Mouse (Mus musculus) heart, adult 2 months (tissue): ENCODE data around the gene Znhit3. TPM values are rescaled to one million over a fixed set of nuclear protein-coding genes. Genes with fewer than 3 reads are reported as not detected.

Experiments used
- DNase-seq, 2 experiments: peaks; one replicate each; pipeline ENCODE4 v3.0.0; 2021
- H3K27ac ChIP-seq: fragments of 200-600 bp; 2 replicates; pipeline ENCODE4 v1.8.1; 2022
- H3K27me3 ChIP-seq: fragments of 200-500 bp; 2 replicates; pipeline ENCODE4 v1.6.1; 2012; ENCODE audit warnings: mild to moderate bottlenecking, low read length, inconsistent platforms, mixed read lengths; ENCODE audit not compliant: control insufficient read depth, insufficient read depth
- H3K36me3 ChIP-seq: fragments of 200-500 bp; 2 replicates; pipeline ENCODE4 v1.6.1; 2012; ENCODE audit warnings: low read length, inconsistent platforms; ENCODE audit not compliant: control insufficient read depth, insufficient read depth
- H3K4me1 ChIP-seq: fragments of 200-500 bp; 2 replicates; pipeline ENCODE4 v1.6.1; 2011; ENCODE audit warnings: low read length; ENCODE audit not compliant: control insufficient read depth, insufficient read depth
- H3K4me3 ChIP-seq: fragments of 200-600 bp; 2 replicates; pipeline ENCODE4 v1.8.1; 2022
- H3K79me2 ChIP-seq: fragments of 200-500 bp; replicated peaks from 2 replicates; pipeline ENCODE4 v1.6.1; 2012; ENCODE audit warnings: mild to moderate bottlenecking, inconsistent platforms, low read length, moderate library complexity, mixed read lengths; ENCODE audit not compliant: control insufficient read depth, insufficient read depth
- H3K9ac ChIP-seq: fragments of 200-500 bp; 2 replicates; pipeline ENCODE4 v1.6.1; 2012; ENCODE audit warnings: low read depth, mild to moderate bottlenecking, control low read depth, inconsistent platforms, low read length, mixed read lengths
- CTCF ChIP-seq: fragments of 200-600 bp; IDR thresholded peaks from 2 replicates; pipeline ENCODE4 v1.8.1; 2022; ENCODE audit warnings: antibody characterized with exemption, mild to moderate bottlenecking, moderate library complexity
- EP300 ChIP-seq: fragments of 200-500 bp; IDR thresholded peaks from 2 replicates; pipeline ENCODE4 v1.6.1; 2011; ENCODE audit warnings: low read depth, low read length, control low read depth; ENCODE audit not compliant: insufficient read depth
- POLR2A ChIP-seq: fragments of 200-500 bp; IDR thresholded peaks from 2 replicates; pipeline ENCODE4 v1.6.1; 2011; ENCODE audit warnings: mild to moderate bottlenecking, low read depth, low read length, control low read depth; ENCODE audit not compliant: insufficient read depth
- WGBS: fragments of 180-500 bp; shearing (Covaris S2); methylation state at CpG from one replicate; pipeline ENCODE4 v1.1.7; 2018; 5-methylcytosine and 5-hydroxymethylcytosine counted together
- intact Hi-C: fragments of 180-260 bp; cut with DNase I; formaldehyde crosslinking; loops from one replicate; pipeline ENCODE4 v1.15.1; 2025
- polyA plus RNA-seq: library from polyadenylated mRNA; depleted of rRNA; stranded (reverse); fragments of >200 nt; gene quantifications from 2 replicates; pipeline ENCODE4 v1.2.3, GENCODE M21; 2012
- total RNA-seq, 2 experiments: library from RNA; stranded (reverse); gene quantifications; 2 replicates each; pipeline ENCODE4 v1.2.3; 2021

The Znhit3 gene
- total and polyA plus RNA-seq, 3 experiments, result 8.7 to 11.6 (median 8.8) TPM

DNA sequence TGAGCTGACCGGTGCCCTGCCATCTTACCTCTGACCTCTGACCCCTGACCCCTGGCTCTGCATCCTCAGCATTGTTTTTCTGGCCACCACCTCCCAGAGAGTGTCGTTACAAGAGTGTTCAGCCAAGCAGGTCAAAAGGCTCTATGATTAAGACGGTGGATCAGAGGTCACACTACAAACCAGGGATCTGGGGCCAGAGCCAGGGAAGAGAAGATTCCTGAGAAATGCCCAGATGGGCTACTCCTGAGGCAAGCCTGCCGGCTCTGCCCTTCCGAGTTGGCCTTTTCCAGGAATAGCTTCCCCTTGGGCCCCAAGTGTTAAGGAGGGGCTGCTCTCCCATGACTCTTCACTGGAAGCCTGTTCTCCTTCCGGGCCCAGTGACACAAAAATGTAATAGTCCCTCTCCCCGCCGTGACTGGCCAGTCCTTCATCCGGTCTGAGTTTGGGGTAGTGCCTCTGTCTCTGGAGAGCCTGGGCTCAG is 43.6 kb upstream of the Znhit3 start:
- Histone ChIP-seq H3K9ac (no peak overlapping the region), H3K27me3 (no peaks in the 10 kb centered on the region), H3K4me3 (peak overlapping the region; percentile 21), H3K79me2 (no peaks in the 10 kb centered on the region), H3K4me1 (peaks cover 6% of the 10 kb centered on the region), H3K36me3 (no peaks in the 10 kb centered on the region), H3K27ac (peak overlapping the region; percentile 75)
- intact Hi-C loops, result loop anchor here (1.0 to 2.0 kb wide), 2 partner anchors 10 to 15 kb away; no protein-coding TSS in a partner anchor
- WGBS, result 4% methylated on average over 9 of the region's 9 CpGs
- TF ChIP-seq EP300, result peak; percentile 54
- TF ChIP-seq POLR2A, result peak; percentile 45; the same call in 1 of the 2 replicates
- no peak for TF ChIP-seq CTCF
- DNase-seq, result peak; percentile 65 to 73

DNA sequence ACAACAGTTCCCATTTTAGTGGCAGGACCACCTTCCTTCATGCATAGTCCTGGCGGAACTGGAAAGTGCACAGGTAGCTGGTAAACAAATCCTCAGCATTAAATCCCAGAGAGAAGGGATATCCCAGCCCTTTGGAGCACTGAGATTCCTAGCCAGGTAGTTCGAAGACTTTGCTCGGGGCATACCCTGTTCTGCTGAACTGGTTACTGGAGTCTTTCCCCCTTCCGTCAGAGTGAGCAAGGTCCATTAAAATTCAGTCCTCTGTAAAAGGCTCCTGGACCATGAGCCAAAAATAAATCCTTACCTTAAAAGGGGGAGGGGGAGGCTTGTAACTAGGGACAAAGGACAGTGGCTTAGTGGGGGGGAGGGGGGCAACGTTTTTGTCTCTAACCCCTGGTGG is 43.0 kb upstream of the Znhit3 start:
- no peaks in the 10 kb centered on the region for H3K27me3 ChIP-seq
- 27% methylated on average over 5 of the region's 5 CpGs for WGBS
- H3K27ac ChIP-seq, result peak overlapping the region; percentile 75
- H3K9ac ChIP-seq, result peak overlapping the region; percentile 43
- no peaks in the 10 kb centered on the region for H3K36me3 ChIP-seq
- peak overlapping the region; percentile 21 for H3K4me3 ChIP-seq
- H3K4me1 ChIP-seq, result peaks cover 6% of the 10 kb centered on the region
- H3K79me2 ChIP-seq, result no peaks in the 10 kb centered on the region
- DNase-seq, result no peak
- intact Hi-C loops, result no loop called here
- TF ChIP-seq POLR2A, result no peak
- no peak for TF ChIP-seq EP300
- TF ChIP-seq CTCF, result no peak

GRCm38 (mm10) chr11:84958271-84958630 is 42.1 kb upstream of the Znhit3 start:
- H3K27ac ChIP-seq, result peak overlapping the region; percentile 75
- peaks cover 6% of the 10 kb centered on the region for H3K4me1 ChIP-seq
- WGBS, result 5% methylated on average over 11 of the region's 11 CpGs
- TF ChIP-seq POLR2A (no peak), EP300 (no peak), CTCF (no peak)
- no peaks in the 10 kb centered on the region for H3K36me3 ChIP-seq
- intact Hi-C loops, result no loop called here
- no peaks in the 10 kb centered on the region for H3K27me3 ChIP-seq
- H3K4me3 ChIP-seq, result peak overlapping the region; percentile 51
- peak in 1 of 2 experiments; percentile 33 for DNase-seq
- H3K79me2 ChIP-seq, result no peaks in the 10 kb centered on the region
- H3K9ac ChIP-seq, result peak overlapping the region; percentile 68

DNA sequence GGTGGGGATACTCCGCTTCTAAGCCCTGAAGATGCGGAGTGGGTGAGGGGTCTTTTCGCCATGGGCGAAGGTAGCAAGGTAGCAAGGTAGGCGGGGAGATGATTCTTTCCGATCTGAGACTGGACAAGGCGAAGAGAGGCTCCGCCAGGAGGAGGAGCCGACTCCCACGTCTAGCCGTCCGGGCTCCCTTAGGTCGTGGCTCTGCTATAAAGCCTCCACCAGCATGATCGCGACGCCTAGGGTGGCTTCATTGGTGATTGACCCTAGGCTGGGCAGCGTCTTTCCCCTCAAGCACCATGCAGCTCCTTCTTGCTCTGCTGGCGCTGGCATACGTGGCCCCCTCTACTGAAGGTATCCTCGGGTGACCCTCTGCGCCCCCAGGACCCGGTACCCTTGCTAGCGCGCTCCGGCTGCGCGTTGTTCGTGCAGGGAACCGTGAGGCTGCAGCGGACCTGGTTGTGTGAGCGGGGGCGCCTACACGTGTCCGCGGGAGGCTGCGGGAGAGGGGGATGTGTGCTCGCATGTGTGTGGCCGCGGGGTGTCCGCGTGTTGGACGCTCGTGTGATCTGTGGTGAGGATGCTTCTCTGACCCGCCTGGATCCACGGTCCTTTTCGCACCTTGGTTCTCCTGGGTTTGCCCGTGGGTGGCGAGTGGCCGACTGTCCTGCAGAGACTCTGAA is 41.6 kb upstream of the Znhit3 start, which contains the start of gene Car4:
Gene Car4, plus strand, starts transcription at position 196 of the 680 bp plus-strand sequence.
- H3K36me3 ChIP-seq, result no peaks in the 10 kb centered on the region
- TF ChIP-seq POLR2A, result peak; percentile 87
- TF ChIP-seq EP300, result no peak
- TF ChIP-seq CTCF, result peak; percentile 39
- WGBS, result 1% methylated on average over 49 of the region's 49 CpGs
- no peaks in the 10 kb centered on the region for H3K79me2 ChIP-seq
- no peaks in the 10 kb centered on the region for H3K27me3 ChIP-seq
- peak within 1 kb of the TSS; percentile 75 for H3K27ac ChIP-seq
- peak within 1 kb of the TSS; percentile 68 for H3K9ac ChIP-seq
- intact Hi-C loops, result no loop called here
- peaks cover 6% of the 10 kb centered on the region for H3K4me1 ChIP-seq
- H3K4me3 ChIP-seq, result peak within 1 kb of the TSS; percentile 51
- peak; percentile 47 to 61 for DNase-seq

DNA sequence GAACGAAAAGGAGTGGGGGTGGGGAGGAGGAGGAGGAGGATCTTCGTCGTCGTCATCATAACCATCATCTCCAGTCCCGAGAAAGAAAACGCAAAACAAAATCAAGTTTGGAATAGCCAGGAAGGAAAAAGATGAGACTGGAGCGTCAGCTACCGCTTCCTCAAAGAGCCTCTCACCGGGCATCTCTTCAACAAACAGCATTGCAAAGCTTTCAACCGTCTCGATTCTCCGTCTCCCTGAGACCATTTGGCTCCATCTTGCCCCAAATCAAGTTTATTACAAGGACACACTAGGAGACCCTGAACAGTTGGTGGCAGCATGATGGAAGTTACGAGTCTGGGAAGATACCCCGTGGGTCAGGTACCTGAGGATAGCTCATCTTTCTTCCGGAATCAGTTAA is 41.0 kb upstream of the Znhit3 start:
- intact Hi-C loops, result no loop called here
- no peak for DNase-seq
- WGBS, result 6% methylated on average over 15 of the region's 15 CpGs
- Histone ChIP-seq H3K36me3 (no peaks in the 10 kb centered on the region), H3K9ac (no peak overlapping the region), H3K79me2 (no peaks in the 10 kb centered on the region), H3K27me3 (no peaks in the 10 kb centered on the region), H3K27ac (no peak overlapping the region), H3K4me3 (peak overlapping the region; percentile 51), H3K4me1 (peaks cover 6% of the 10 kb centered on the region)
- TF ChIP-seq EP300, result no peak
- no peak for TF ChIP-seq CTCF
- no peak for TF ChIP-seq POLR2A

DNA sequence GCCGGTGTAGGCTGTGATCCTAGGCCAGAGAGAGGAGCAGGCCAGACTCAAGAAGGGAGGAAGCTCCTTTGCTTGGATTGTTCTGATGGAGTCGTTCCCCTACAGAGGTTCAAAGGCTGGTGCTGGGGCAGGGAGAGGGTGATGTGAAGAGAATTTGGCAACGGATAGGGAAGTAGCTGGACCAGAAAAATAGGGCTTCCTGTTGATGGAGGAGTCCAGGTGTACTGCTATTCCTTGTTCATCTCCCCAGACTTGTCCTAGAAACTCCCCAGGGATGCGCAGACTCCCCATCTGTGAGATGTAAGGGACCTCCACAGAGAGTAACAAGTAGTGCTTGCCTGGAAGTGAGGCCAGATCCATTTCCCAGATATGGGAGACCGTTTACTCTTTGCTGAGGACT is 40.2 kb upstream of the Znhit3 start:
- H3K9ac ChIP-seq, result no peak overlapping the region
- H3K36me3 ChIP-seq, result no peaks in the 10 kb centered on the region
- TF ChIP-seq CTCF (no peak), POLR2A (no peak), EP300 (no peak)
- WGBS, result 33% methylated on average over 5 of the region's 5 CpGs
- H3K79me2 ChIP-seq, result no peaks in the 10 kb centered on the region
- H3K4me3 ChIP-seq, result no peak overlapping the region
- H3K4me1 ChIP-seq, result peaks cover 6% of the 10 kb centered on the region
- intact Hi-C loops, result no loop called here
- DNase-seq, result no peak
- no peaks in the 10 kb centered on the region for H3K27me3 ChIP-seq
- H3K27ac ChIP-seq, result no peak overlapping the region
